Mouse (Mus musculus) heart, postnatal 0 days (tissue): ENCODE results near the gene Pomgnt2.

Experiments
- CTCF ChIP-seq: IDR thresholded peaks from 2 replicates; pipeline ENCODE4 v1.5.1; 2016; ENCODE audit warnings: antibody characterized with exemption, control low read depth, low read depth
- EP300 ChIP-seq: IDR thresholded peaks from 2 replicates; pipeline ENCODE4 v1.6.1; 2016; ENCODE audit warnings: antibody characterized with exemption, low read depth

DNA sequence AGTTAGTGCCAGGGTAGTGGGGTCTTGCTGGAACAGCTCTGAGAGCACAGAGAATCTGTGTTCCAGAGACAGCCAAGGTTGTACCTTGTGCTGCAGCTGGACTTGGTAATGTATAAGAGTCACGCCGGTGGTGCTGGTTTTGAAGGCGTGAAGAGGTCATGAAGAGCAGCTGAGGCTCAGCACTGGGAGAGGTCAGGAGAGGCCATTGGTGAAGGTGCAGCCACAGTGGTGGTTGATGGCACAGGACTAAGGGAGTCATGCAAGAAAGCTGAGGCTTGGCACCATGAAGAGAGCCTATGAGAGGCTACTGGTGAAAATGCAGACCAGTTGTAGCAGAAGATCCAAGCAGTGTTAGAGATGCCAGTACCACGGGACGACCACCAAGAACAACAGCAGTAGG, 24.7 kb upstream of the Pomgnt2 start:
- no peak for TF ChIP-seq EP300
- TF ChIP-seq CTCF, result no peak
